Mouse (Mus musculus) inflammation-experienced regulatory T-cells, adult 6 months (primary cell): Measurements from ENCODE around the gene Wdr93. TPM values are rescaled to one million over a fixed set of nuclear protein-coding genes. Genes with fewer than 3 reads are reported as not detected.

Source experiments
- ATAC-seq: one replicate; pipeline ENCODE4 v1.8.0; 2017
- polyA plus RNA-seq, 3 experiments: library from polyadenylated mRNA; unstranded; fragments of 100-300 nt; shearing (Covaris generic); gene quantifications; one replicate each; pipeline ENCODE4 v1.2.1; 2017

The Wdr93 gene
- polyA plus RNA-seq, 3 experiments from 2014 or later: 0.25 TPM; not detected in 2

DNA sequence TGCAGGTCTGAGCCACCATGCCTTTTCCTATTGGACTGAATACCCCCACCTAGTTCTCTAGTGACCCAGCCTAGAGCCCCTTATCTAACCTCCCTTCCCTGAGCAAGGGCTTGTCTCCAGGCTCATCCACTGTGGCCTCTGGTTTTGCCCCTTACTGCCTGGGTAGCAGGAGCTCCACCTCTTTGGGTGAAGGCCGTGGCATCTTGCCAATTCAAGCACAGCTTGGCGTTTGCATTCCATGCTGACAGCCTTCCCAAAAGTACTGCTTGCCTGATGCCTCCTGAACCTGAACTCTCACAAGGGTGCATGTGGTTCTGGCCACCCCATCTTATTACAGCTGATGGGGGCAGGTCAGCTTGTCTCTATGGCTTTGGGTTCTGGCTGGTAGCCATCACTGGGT is 60.9 kb downstream of the Wdr93 start:
- ATAC-seq: no peak

DNA sequence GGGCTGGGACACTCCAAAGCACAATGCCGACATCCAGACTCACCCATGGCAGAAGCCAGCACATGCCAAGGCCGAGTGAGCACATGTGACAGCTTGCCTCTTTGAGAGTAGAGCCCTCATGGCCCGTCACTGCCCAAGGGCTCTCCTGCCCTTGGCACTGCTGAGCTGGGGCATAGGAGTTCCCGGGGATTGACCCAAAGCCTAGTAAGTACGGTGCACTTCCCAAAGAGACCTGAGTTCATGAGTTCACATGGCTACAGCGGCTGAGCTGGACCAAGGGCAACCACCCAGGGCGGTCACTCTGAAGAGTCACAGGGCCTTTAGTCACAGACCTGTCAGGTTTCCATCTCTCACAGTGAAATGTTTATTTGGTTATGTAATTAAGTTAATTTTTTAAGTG is 65.6 kb downstream of the Wdr93 start:
- ATAC-seq: no peak

DNA sequence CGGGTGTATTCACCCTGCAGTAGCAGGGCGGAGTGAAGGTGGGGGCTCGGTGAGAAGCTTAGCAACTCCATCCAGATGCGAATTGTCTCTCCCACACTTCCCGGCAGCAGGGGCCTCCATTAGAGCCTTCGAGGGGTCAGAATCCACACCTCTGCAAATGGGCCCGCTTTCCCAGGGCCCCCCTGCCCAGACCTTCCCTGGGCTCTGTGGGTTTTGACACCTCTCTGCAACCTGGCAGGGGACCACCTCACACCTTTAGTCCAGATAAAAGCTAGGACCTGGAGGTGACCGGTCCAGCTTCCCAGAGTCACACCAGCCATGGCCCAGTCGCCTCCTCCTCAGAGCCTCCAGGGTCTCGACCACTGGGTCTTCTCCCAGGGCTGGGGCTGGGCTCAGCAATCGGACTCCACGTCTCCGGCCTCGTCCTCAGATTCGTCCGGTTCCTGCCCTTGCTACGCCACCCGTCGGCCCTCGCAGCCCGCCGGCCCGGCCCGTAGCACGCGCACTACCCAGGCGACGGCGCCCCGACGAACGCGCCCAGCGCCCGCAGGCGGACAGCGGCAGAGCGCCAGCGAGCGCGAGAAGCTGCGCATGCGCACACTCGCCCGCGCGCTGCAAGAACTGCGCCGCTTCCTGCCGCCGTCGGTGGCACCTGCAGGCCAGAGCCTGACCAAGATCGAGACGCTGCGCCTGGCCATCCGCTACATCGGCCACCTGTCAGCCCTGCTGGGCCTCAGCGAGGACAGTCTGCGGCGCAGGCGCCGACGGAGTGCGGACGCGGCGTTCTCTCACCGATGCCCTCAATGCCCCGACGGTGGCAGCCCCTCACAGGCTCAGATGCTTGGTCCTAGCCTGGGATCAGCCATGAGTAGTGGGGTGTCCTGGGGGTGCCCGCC is 67.9 kb downstream of the Wdr93 start, which contains the start of gene Mesp2:
Gene Mesp2, plus strand, starts transcription at position 117 of the 896 bp plus-strand sequence.
- peak; percentile 74 for ATAC-seq

DNA sequence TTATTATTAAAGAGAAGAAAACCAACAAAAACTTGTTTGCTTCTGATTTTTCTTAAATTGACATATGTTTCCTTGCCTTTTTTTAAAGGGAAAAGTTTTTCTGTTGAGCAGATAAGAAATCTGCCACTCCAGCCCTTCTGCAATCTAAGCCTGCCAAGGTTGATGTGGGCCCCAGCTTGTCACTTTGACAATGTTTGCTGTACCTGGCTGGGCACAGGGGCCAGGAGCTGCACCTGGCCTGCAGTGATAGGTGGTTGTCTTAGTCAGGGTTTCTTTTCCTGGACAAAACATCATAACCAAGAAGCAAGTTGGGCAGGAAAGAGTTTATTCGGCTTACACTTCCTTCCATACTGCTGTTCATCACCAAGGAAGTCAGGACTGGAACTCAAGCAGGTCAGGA is 70.4 kb downstream of the Wdr93 start:
- no peak for ATAC-seq

DNA sequence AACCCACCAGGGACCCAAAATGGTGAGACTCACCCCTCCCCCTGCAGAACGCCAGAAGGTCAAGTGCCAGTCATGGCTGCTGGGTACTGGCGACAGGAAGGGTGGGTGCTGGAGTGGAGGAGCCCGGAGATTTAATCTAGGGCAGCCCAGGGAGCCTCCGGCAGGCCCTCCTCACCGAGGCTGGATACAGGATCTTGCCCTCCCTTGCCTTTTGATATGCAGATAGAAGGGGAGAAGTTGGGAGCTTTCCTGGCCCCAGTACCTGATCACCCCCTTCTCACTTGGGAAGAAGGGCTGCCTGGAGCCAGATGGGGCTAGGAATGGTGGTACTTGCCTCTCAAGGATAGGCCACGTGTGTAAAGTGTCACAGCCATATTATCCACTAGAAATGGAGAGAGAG is 75.4 kb downstream of the Wdr93 start:
- ATAC-seq: no peak

DNA sequence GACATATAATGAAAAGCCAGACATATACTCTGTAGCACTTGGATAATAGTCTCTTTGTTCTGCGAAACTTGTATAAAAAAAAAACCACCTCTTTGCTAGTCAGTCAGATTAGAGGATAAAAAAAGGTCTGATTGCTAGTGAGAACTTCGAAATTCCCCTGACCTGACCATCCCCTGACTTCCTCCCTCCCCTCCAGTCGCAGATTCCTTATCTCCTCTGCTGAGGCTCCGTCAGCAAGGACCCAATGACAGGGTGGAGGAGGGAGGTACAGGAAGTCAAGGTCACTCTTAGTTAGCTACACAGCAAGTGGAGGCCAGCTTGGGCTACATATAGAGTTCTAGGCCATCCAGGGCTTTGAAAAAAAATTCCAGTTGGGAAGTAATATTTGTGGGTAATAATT is 76.6 kb downstream of the Wdr93 start:
- ATAC-seq: no peak

DNA sequence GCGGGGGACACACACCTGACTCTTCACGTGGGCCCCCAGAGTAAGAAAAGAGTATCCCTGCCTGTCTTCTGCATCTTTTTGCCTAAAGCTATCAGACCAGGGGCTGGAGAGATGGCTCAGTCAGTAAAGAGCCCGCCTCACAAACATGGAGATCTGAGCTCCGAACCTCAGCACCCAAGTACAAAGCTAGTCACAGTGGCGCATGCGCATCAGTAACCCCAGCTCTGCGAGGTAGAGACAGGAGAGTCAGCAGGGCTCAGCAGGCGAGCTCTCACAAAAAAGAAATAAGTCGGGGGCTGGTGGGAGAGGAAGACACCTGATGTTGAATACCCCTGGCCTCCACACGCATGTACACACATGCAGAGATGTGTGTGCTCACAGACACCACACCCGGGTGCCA is 77.0 kb downstream of the Wdr93 start:
- no peak for ATAC-seq

DNA sequence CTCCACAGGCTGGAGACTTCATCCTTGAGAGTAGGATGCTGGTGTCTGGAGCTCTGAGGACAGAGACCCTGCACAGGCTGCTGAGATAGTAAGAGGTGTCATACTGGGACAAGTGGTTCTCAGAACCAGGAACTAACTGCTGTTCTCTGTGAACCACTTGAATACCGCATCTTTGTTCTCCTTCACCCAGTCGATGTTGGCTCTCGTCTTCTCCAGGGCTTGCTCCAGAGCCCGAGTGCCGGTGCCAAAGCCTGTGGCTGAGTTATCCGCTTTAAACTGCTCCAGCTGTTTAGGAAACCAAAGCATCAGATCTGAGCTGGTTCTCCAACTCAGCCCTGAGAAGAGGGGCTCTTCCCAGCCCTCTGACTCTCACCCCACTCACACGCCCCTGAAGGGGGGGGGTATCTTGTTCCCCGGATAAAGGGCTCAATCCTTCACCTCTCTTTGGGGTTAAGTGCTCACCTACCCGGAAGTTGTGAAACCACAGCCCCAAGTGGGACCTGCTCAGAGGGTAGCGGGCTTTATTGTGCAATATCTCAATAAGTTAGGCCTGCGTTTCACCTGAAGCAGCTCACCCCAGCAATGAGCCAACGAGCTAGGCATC is 79.2 kb downstream of the Wdr93 start:
- ATAC-seq: no peak

DNA sequence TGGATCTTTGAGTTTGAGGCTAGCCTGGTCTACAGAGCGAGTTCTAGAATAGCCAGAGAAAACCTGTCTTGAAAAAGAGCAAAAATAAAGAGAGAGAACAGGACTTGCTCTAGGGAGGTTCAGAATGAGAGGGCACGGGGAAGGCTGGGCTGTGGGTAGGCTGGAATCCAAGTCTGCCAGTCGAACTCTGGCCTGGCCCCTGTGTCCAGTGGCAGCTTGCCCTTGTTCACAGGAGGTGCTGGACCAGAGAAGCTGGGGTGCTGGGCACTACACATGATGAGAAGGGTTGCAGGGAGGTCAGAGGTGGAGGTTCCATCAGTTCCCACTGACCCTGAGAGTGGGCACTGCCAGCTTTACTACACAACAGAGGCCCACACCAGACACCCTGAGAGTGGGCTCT is 85.4 kb downstream of the Wdr93 start:
- ATAC-seq: no peak

DNA sequence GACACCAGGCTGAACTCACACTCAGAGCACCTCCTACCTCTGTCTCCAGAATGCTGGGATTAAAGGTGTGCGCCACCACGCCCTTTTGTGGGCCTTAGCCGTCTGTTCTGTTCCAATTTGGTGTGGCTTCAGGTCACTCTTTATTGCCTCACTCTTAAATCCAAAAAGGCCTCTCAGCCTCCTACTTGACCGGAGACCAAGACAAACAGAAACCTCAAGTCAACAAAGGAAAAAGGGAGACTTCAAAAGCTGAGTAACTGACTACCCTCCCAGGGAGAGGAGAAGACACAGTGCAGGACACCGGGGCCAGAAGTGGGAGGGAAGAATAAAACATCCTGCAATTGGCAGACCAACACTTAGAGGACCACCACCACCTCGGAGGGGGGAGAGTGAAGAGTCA is 88.2 kb downstream of the Wdr93 start:
- no peak for ATAC-seq

DNA sequence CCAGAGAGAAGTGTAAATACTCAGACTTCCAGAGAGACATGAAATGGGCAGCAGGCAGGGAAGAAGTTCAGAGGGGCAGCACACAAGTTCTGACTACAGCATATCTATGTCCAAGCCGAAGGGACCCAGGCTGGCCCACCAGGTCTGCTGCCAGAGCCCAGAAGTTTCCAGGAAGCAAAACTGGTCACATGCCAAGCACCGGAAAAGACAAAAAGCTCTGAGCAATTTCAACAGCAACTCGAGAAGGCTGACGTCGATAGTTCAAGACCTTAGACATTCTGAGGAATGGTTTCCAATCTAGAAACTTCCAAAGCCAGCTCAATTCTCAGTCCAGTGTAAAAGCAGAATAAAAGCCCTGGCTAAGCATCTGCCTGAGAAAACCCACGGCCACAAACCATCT is 88.6 kb downstream of the Wdr93 start:
- ATAC-seq: no peak

DNA sequence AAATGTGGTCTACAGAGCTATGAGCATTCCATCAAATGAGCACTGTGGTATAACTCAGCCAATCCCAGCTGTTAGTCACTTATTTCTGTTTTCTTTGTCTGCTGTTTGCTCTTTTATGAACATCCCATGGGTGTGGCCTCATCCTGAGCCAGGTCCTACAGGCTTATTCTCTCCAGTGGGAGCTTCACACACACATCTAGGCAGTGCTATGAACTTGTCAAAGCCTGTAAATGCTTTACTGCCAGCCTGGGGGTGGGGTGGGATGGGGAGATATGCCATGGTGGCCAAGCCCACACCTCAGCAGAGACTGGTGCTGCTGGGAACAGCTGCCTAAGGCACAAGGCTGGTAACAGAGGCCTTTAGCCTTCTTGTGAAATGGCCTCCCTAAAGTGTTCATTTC is 90.0 kb downstream of the Wdr93 start:
- ATAC-seq: no peak

DNA sequence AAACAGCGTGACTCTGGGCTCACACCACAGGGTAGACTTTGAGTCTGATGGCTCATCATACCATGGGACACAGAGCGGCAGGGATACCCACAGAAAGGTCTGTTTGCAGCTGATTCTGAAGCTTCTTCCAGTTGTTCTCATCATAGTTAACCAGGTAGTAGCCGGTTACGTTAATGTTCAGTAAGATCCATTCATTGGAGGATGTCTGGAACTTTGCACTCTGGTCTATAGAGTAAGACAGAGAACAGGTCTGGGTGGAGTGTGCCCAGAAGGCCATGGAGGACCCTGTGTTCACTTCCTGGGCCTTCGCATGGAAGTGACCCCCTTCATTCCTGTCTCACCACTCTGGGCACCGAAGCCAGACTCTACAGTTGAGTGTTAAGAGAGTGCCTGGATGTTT is 92.2 kb downstream of the Wdr93 start:
- ATAC-seq: no peak

Other genes starting within 250 kb of the Wdr93 start
- not detected for gene Rhcg, start 125.5 kb upstream of the Wdr93 start, polyA plus RNA-seq
- 1 to 10 TPM in 2 of 3 experiments, under 1 TPM in 1; 0.95 to 3.8 (median 1.3) TPM for gene Ticrr, start 83.0 kb upstream of the Wdr93 start, polyA plus RNA-seq
- under 1 TPM; 0.20 to 0.55 (median 0.31) TPM for gene Kif7, start 27.4 kb upstream of the Wdr93 start, polyA plus RNA-seq
- under 1 TPM in 1 of 3 experiments, not detected in 2; 0.79 TPM for gene Plin1, start 10.3 kb upstream of the Wdr93 start, polyA plus RNA-seq
- gene Pex11a, start within 50 bp of the Wdr93 start, polyA plus RNA-seq: 1 to 10 TPM; 2.1 to 5.1 (median 3.1) TPM
- not detected for gene Mesp1, start 50.6 kb downstream of the Wdr93 start, polyA plus RNA-seq
- gene Mesp2, start 67.6 kb downstream of the Wdr93 start, polyA plus RNA-seq: under 1 TPM in 2 of 3 experiments, not detected in 1; 0.24 to 0.29 TPM
- under 1 TPM in 1 of 3 experiments, not detected in 2; 0.63 TPM for gene Anpep, start 117.9 kb downstream of the Wdr93 start, polyA plus RNA-seq
- 10 to 100 TPM; 30.0 to 38.9 (median 32.7) TPM for gene Ap3s2, start 177.5 kb downstream of the Wdr93 start, polyA plus RNA-seq
- under 1 TPM in 2 of 3 experiments, not detected in 1; 0.31 to 0.33 TPM for gene Arpin, start 192.2 kb downstream of the Wdr93 start, polyA plus RNA-seq